Mouse (Mus musculus) bone marrow macrophage, adult 2 months (primary cell): ENCODE results near the gene Kti12.

Experiments
- CTCF ChIP-seq: IDR thresholded peaks from 2 replicates; pipeline ENCODE4 v1.5.1; 2012; ENCODE audit warnings: low read depth, mild to moderate bottlenecking, low read length, moderate library complexity
- POLR2A ChIP-seq: IDR thresholded peaks from 2 replicates; pipeline ENCODE4 v1.6.1; 2012; ENCODE audit warnings: mild to moderate bottlenecking, low read depth, low read length, borderline replicate concordance

- TF ChIP-seq CTCF: no peak
- no peak for TF ChIP-seq POLR2A
These were observed at the start of gene Kti12 for GRCm38 (mm10) chr4:108847715-108848504.
